In the genomic region with DNA sequence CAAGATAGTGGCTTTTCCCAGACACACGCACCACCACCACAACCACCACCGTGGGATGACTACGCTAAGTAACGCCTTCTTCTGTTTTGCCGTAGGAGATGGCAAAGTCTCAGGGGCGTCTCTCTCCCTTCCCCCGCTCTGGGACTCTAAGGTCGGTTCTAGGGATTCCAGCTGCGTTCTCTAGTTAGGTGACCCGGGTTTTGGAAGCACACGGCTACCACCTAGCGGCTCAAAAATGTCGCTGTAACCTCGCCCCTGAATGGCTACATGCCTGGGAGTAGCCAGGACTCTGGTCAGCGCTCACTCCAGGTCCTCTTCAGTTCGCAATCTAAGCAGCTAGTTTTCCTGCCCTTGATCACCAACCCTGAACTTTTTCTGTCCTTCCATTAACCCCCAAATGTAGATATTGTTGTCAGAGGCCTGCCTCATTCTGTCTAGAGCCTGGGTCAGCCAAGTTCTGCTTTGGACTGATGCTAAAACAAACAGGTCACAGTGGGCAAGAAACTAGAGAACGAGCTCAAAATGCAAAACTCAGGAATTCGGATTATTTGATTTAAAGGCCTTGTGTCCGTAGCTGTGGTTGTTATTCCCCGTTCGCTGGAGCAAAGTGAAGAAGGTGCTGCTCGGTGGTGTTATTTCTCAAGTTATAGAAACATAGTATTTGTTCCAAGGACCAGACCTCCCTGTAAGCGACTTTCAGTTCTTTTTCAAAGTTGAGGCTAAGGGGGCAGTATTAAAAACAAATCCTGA, we compare ENCODE assay signal across 8 mouse cellular contexts. TPM values are rescaled to one million over a fixed set of nuclear protein-coding genes. Genes with fewer than 3 reads are reported as not detected.
A peak's percentile ranks its signal among the peaks of the same experiment; 100 is the strongest.
DNase-seq lines count a peak whose midpoint lies in the region; ATAC-seq lines count a peak whose summit lies in the region.

No protein-coding gene starts in this region.

- H3K36me3 ChIP-seq in neural tube, embryonic 11.5 days (ENCODE audit: control insufficient read depth, insufficient read depth, low read length) = no peaks in the 10 kb centered on the region
- peaks cover 42% of the 10 kb centered on the region for H3K36me3 ChIP-seq in intestine, embryonic 14.5 days (ENCODE audit: control insufficient read depth, insufficient read depth, low read length)

- peak overlapping the region; percentile 73 for H3K27ac ChIP-seq in neural tube, embryonic 11.5 days (ENCODE audit: low read depth, low read length)
- H3K27ac ChIP-seq in intestine, embryonic 14.5 days (ENCODE audit: low read depth) = no peak overlapping the region

- 6% methylated on average over 23 of the region's 23 CpGs for WGBS in neural tube, embryonic 11.5 days
- WGBS in intestine, embryonic 14.5 days = 4% methylated on average over 23 of the region's 23 CpGs

- peaks cover 7% of the 10 kb centered on the region; the same call in 1 of the 2 replicates for H3K4me1 ChIP-seq in neural tube, embryonic 11.5 days (ENCODE audit: control insufficient read depth, insufficient read depth, low read length)
- peaks cover 16% of the 10 kb centered on the region for H3K4me1 ChIP-seq in intestine, embryonic 14.5 days (replicated peaks; ENCODE audit: control insufficient read depth, insufficient read depth, low read length)

- no peaks in the 10 kb centered on the region for H3K9me3 ChIP-seq in neural tube, embryonic 11.5 days (ENCODE audit: control insufficient read depth, low read length)
- H3K9me3 ChIP-seq in intestine, embryonic 14.5 days (ENCODE audit: control insufficient read depth, low read length) = no peaks in the 10 kb centered on the region

- ATAC-seq in neural tube, embryonic 11.5 days (ENCODE audit: insufficient read depth, low FRiP score, low TSS enrichment) = peak; percentile 73
- peak; percentile 70 for ATAC-seq in intestine, embryonic 14.5 days (replicated peaks; ENCODE audit: low FRiP score, low TSS enrichment, low read depth)

- intact Hi-C loops in gastrocnemius, postnatal 36 days (cut with DNase I) = loop anchor here (5.0 to 10.0 kb wide), 5 partner anchors 51 to 524 kb away; no protein-coding TSS in a partner anchor
- intact Hi-C loops in left cerebral cortex, postnatal 25 days (cut with DNase I) = loop anchor here (1.0 to 10.0 kb wide), 6 partner anchors 71 to 504 kb away; partner anchors contain the start of gene Fbxw11

- H3K27me3 ChIP-seq in neural tube, embryonic 11.5 days (ENCODE audit: control insufficient read depth, insufficient read depth, low read length) = peaks cover 20% of the 10 kb centered on the region
- H3K27me3 ChIP-seq in intestine, embryonic 14.5 days (replicated peaks; ENCODE audit: control insufficient read depth, insufficient read depth, low read length) = peaks cover 28% of the 10 kb centered on the region

- H3K9ac ChIP-seq in neural tube, embryonic 11.5 days (ENCODE audit: low read length) = peak overlapping the region; percentile 55; the same call in 1 of the 2 replicates
- H3K9ac ChIP-seq in intestine, embryonic 14.5 days (ENCODE audit: low read length) = 0 out of 2 replicates have a peak overlapping the region, but pooled peaks have one; percentile 10

- H3K4me3 ChIP-seq in neural tube, embryonic 11.5 days (ENCODE audit: low read depth, low read length) = peak overlapping the region; percentile 65
- H3K4me3 ChIP-seq in intestine, embryonic 14.5 days (ENCODE audit: low read depth, low read length) = peak overlapping the region; percentile 51

- H3K4me2 ChIP-seq in neural tube, embryonic 11.5 days (ENCODE audit: low read depth) = peak overlapping the region; percentile 78
- peak overlapping the region; percentile 84 for H3K4me2 ChIP-seq in intestine, embryonic 14.5 days (ENCODE audit: low read length)

- peak; percentile 89 for DNase-seq in neural tube, embryonic 11.5 days (ENCODE audit: low spot score)
- no peak for DNase-seq in neural tube, embryonic 10.5 days (ENCODE audit: extremely low spot score, low spot score)
- peak; percentile 97 for DNase-seq in embryo, embryonic 10.5 days (ENCODE audit: low spot score)
- peak; percentile 67 to 72 for DNase-seq in gastrocnemius, postnatal 36 days
- no peak for DNase-seq in intestine, embryonic 14.5 days (ENCODE audit: low spot score)
- DNase-seq in left cerebral cortex, postnatal 25 days (ENCODE audit: low spot score in 2 of 2) = peak; percentile 69 to 78
- DNase-seq in mesoderm, embryonic 11.5 days (ENCODE audit: low read depth, low spot score) = peak; percentile 94
- peak; percentile 70 for DNase-seq in skeletal muscle tissue, adult 2 months (ENCODE audit: low read depth, low spot score)

RNA-seq across cellular contexts. Expression of gene Fgf18, which starts 1.3 kb away (rescaled TPM):
- 6.8 and 9.9 TPM in 2 replicates for polyA plus RNA-seq in neural tube, embryonic 11.5 days (2014; fragmentation: Nextera tagmentation; extraction: Ambion mirVana)
- total RNA-seq in gastrocnemius, postnatal 36 days (2021) = 1 to 10 TPM in 1 of 2 experiments, under 1 TPM in 1; 0.86 to 2.4 TPM
- 1.5 and 2.1 TPM in 2 replicates for polyA plus RNA-seq in intestine, embryonic 14.5 days (2014; fragmentation: Nextera tagmentation; extraction: Ambion mirVana)
- 1 to 10 TPM; 3.2 to 3.5 TPM for total RNA-seq in left cerebral cortex, postnatal 25 days (2021)

RNA-seq across cellular contexts. Expression of gene Npm1, which starts 14.5 kb away (rescaled TPM):
- polyA plus RNA-seq in neural tube, embryonic 11.5 days (2014; fragmentation: Nextera tagmentation; extraction: Ambion mirVana) = 1,037 and 1,076 TPM in 2 replicates
- total RNA-seq in gastrocnemius, postnatal 36 days (2021) = 100 to 1,000 TPM in 1 of 2 experiments, 10 to 100 TPM in 1; 86.6 to 116 TPM
- polyA plus RNA-seq in intestine, embryonic 14.5 days (2014; fragmentation: Nextera tagmentation; extraction: Ambion mirVana) = 1,263 and 1,282 TPM in 2 replicates
- total RNA-seq in left cerebral cortex, postnatal 25 days (2021) = 100 to 1,000 TPM; 148 to 151 TPM

RNA-seq across cellular contexts. Expression of gene Tlx3, which starts 54.9 kb away (rescaled TPM):
- 22.4 and 28.5 TPM in 2 replicates for polyA plus RNA-seq in neural tube, embryonic 11.5 days (2014; fragmentation: Nextera tagmentation; extraction: Ambion mirVana)
- not detected for total RNA-seq in gastrocnemius, postnatal 36 days (2021)
- 0.15 and 0.19 TPM in 2 replicates for polyA plus RNA-seq in intestine, embryonic 14.5 days (2014; fragmentation: Nextera tagmentation; extraction: Ambion mirVana)
- not detected for total RNA-seq in left cerebral cortex, postnatal 25 days (2021)

Comparison
In these comparisons a context has a peak if more than half of its experiments do, and no peak if none do; other contexts are left out.
1. DNase-seq: peak in neural tube, embryonic 11.5 days (single experiment), embryo, embryonic 10.5 days (single experiment), gastrocnemius, postnatal 36 days (2 of 2), left cerebral cortex, postnatal 25 days (2 of 2), mesoderm, embryonic 11.5 days (single experiment) and skeletal muscle tissue, adult 2 months (single experiment); none in neural tube, embryonic 10.5 days (single experiment) and intestine, embryonic 14.5 days (single experiment).